Mouse (Mus musculus) forebrain, embryonic 14.5 days (tissue): ENCODE measurements around the gene Fam131a. TPM values are rescaled to one million over a fixed set of nuclear protein-coding genes. Genes with fewer than 3 reads are reported as not detected.
A peak's percentile ranks its signal among the peaks of the same experiment; 100 is the strongest.

ENCODE experiments used
- ATAC-seq: fragments of 200-750 bp; cut with Nextera tagmentation; 2 replicates; pipeline ENCODE4 v1.8.0; 2017; ENCODE audit warnings: mild to moderate bottlenecking, moderate library complexity
- DNase-seq: peaks from one replicate; pipeline ENCODE4 v3.0.0-alpha.2; 2015; ENCODE audit warnings: low spot score
- H3K27ac ChIP-seq: fragments of 300-500 bp; sonication (generic); 2 replicates; pipeline ENCODE4 v1.5.1; 2014; ENCODE audit warnings: low read depth, mild to moderate bottlenecking, control low read depth, low read length, moderate library complexity
- H3K27me3 ChIP-seq: fragments of 300-500 bp; sonication (generic); replicated peaks from 2 replicates; pipeline ENCODE4 v1.6.1; 2014; ENCODE audit warnings: low read length, control low read depth, mixed read lengths; ENCODE audit not compliant: control insufficient read depth, insufficient read depth
- H3K36me3 ChIP-seq: fragments of 300-500 bp; sonication (generic); 2 replicates; pipeline ENCODE4 v1.6.1; 2014; ENCODE audit warnings: low read length, control low read depth; ENCODE audit not compliant: control insufficient read depth, insufficient read depth
- H3K4me1 ChIP-seq: fragments of 300-500 bp; sonication (generic); 2 replicates; pipeline ENCODE4 v1.6.1; 2014; ENCODE audit warnings: antibody characterized with exemption, low read length, control low read depth; ENCODE audit not compliant: control insufficient read depth, insufficient read depth
- H3K4me2 ChIP-seq: fragments of 300-500 bp; sonication (generic); 2 replicates; pipeline ENCODE4 v1.6.1; 2014; ENCODE audit warnings: mild to moderate bottlenecking, control low read depth, low read length
- H3K4me3 ChIP-seq: fragments of 300-500 bp; sonication (generic); 2 replicates; pipeline ENCODE4 v1.5.1; 2014; ENCODE audit warnings: low read depth, low read length, control low read depth
- H3K9ac ChIP-seq: fragments of 300-500 bp; sonication (generic); 2 replicates; pipeline ENCODE4 v1.6.1; 2014; ENCODE audit warnings: mild to moderate bottlenecking, low read length, control low read depth, moderate library complexity
- H3K9me3 ChIP-seq: fragments of 300-500 bp; sonication (generic); replicated peaks from 2 replicates; pipeline ENCODE4 v1.6.1; 2016; ENCODE audit warnings: low read length, control low read depth, mixed read lengths; ENCODE audit not compliant: control insufficient read depth
- WGBS: fragments of 180-500 bp; shearing (Covaris S2); extraction: QIAGEN DNeasy Blood & Tissue Kit; methylation state at CpG from one replicate; pipeline ENCODE4 v1.1.7; 2014; 5-methylcytosine and 5-hydroxymethylcytosine counted together
- polyA plus RNA-seq: library from polyadenylated mRNA; unstranded; fragments of >200 nt; fragmentation: Nextera tagmentation; extraction: Ambion mirVana; gene quantifications from 2 replicates; pipeline ENCODE4 v1.2.1, GENCODE M21; 2014

Fam131a gene
- polyA plus RNA-seq, 1 experiment from 2014 or later = 51.5 TPM

DNA sequence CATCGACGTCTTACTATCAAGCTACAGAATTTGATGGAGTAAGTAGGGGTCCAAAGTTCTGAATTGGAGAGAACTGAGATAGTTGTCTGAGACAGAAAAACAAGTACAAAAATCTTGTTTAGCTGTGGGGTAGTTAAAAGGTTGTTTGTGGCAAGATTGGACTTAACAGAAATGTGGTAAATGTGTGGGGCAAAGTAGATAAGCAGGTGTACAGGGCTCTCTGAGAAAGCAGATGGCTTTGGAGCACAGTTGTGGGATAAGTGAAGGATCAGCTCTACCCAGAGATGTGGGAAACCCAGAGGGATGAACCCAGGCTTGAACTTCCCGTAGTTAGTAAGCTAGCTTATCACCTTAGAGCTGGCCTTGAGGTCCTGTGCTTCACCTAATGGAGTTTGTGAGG, 2.3 kb upstream of the Fam131a start:
- Histone ChIP-seq H3K27me3 (no peaks in the 10 kb centered on the region), H3K27ac (no peak overlapping the region), H3K36me3 (peaks cover 65% of the 10 kb centered on the region), H3K4me2 (no peak overlapping the region), H3K9ac (no peak overlapping the region), H3K4me1 (peaks cover 15% of the 10 kb centered on the region), H3K4me3 (no peak overlapping the region), H3K9me3 (no peaks in the 10 kb centered on the region)
- WGBS = 92% methylated on average over 3 of the region's 3 CpGs
- DNase-seq (no peak), ATAC-seq (no peak)

DNA sequence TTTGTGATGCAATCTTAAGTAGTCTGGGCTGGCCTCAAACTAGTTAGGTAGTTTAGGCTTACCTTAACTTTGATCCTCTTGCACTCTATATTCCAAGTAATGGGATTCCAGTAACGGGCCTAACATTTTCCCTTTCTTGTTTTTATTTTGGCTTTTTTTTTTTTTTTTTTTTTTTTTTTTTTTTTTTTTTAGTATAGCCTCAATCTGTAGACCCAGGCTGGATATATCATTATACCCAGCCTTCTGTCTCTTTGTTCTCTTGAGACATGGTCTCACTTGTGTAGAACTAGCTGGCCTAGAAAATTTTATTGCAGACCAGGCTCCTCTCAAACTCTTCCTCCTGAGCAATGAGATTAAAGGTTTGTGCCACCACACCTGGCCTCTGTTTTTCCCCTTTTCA, 1.4 kb upstream of the Fam131a start:
- ATAC-seq (no peak), DNase-seq (no peak)
- H3K4me3 ChIP-seq = no peak overlapping the region
- no peak overlapping the region for H3K4me2 ChIP-seq
- H3K27me3 ChIP-seq = no peaks in the 10 kb centered on the region
- H3K27ac ChIP-seq = no peak overlapping the region
- no peak overlapping the region for H3K9ac ChIP-seq
- H3K36me3 ChIP-seq = peaks cover 57% of the 10 kb centered on the region
- H3K4me1 ChIP-seq = peaks cover 18% of the 10 kb centered on the region
- H3K9me3 ChIP-seq = no peaks in the 10 kb centered on the region
- WGBS = 89% methylated on average over 1 of the region's 1 CpGs

DNA sequence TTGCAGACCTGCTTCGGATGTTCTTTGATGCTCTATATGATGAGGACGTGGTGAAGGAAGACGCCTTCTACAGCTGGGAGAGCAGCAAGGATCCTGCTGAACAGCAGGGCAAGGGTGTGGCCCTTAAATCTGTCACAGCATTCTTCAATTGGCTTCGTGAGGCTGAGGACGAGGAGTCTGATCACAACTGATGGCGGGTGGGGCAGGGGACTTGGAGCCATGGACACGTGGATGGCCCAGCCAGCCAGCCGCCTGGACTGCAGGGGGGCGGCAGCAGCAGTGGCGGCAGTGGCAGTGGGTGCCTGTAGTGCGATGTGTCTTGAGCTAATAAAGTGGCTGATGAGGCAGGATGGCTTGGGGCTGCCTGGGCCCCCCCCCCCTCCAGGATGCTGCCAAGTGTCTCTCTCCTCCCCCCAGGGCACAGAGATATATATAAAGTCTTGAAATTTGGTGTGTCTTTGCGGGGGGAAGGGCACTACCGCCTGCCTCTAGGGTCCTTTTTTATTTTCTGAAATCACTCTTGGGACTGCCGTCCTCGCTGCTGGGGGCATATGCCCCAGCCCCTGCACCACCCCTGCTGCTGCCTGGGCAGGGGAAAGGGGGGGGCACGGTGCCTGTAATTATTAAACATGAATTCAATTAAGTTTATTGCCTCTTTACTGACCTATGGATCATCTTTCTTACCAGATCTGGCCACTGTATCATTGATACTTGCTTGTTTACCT, 638 bp upstream of the Fam131a start:
- Histone ChIP-seq H3K36me3 (peaks cover 49% of the 10 kb centered on the region), H3K27ac (peak overlapping the region; percentile 93), H3K9ac (peak overlapping the region; percentile 79; the same call in 1 of the 2 replicates), H3K27me3 (no peaks in the 10 kb centered on the region), H3K4me1 (peaks cover 21% of the 10 kb centered on the region), H3K9me3 (no peaks in the 10 kb centered on the region), H3K4me3 (0 out of 2 replicates have a peak overlapping the region, but pooled peaks have one; percentile 57), H3K4me2 (peak overlapping the region; percentile 88; the same call in 1 of the 2 replicates)
- 47% methylated on average over 16 of the region's 16 CpGs for WGBS
- ATAC-seq (no peak), DNase-seq (no peak)

DNA sequence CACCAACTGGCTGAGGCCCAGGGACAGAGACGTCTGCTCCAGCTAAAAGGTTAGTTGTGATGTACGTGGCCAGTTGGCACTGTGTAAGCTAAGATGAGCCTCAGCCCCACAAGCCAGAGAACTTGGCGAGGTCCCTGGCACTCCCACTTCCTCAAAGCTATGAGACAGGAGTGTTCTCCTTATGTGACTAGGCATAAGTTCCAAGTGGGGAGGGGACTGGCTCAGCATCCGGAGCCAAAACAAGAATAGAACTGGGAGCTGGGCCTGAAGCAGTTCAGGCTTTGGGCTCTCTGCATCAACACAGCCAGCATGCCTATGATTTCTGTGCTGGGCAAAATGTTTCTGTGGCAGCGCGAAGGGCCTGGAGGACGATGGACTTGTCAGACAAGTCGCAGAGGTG, 1.7 kb downstream of the Fam131a start:
- H3K9me3 ChIP-seq = no peaks in the 10 kb centered on the region

DNA sequence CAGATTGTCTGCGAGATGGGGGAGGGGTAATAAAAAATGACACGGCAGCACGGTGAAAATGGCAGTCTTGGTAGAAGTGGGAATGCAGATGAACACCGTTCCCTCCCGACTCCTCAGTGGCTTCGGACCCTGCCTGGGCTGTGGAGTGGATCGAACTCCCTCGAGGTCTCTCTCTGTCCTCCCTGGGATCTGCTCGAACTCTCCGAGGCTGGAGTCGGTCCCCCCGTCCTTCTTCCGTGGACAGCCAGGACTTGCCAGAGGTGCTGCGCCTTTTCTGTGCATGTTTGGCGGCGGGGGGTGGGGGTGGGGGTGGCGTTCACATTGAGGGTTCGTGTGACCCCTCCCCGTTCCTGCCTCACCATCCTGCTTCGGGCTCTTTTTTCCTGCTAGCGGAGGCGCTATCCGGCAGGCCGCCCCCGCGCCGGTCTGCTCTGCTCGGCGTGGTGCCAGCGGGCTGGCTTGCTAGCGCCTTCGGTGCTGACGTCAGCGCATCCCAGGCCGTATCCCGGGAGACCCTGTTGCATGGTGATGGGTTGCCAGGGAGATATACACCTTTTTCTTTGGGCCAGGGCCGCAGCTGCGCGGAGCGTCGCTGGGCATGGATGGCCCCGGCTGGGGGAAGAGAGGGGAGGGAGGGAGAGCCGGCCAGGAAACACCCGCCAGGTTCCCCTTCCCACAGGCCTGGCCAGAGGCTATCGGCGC, 2.7 kb downstream of the Fam131a start:
- 1% methylated on average over 46 of the region's 46 CpGs for WGBS
- ATAC-seq (peak; percentile 84), DNase-seq (peak; percentile 97)
- peaks cover 35% of the 10 kb centered on the region for H3K36me3 ChIP-seq
- peak overlapping the region; percentile 35 for H3K4me3 ChIP-seq
- peak overlapping the region; percentile 88 for H3K4me2 ChIP-seq
- H3K27me3 ChIP-seq = no peaks in the 10 kb centered on the region
- H3K9ac ChIP-seq = peak overlapping the region; percentile 55
- H3K27ac ChIP-seq = peak overlapping the region; percentile 74
- no peaks in the 10 kb centered on the region for H3K9me3 ChIP-seq
- peaks cover 21% of the 10 kb centered on the region for H3K4me1 ChIP-seq

More for the DNA sequence above, 1.7 kb downstream of the Fam131a start:
- Histone ChIP-seq H3K9ac (no peak overlapping the region), H3K27me3 (no peaks in the 10 kb centered on the region), H3K27ac (peak overlapping the region; percentile 17; the same call in 1 of the 2 replicates), H3K4me2 (peak overlapping the region; percentile 88), H3K36me3 (peaks cover 39% of the 10 kb centered on the region), H3K4me1 (peaks cover 21% of the 10 kb centered on the region), H3K4me3 (no peak overlapping the region)
- DNase-seq = peak; percentile 74
- 62% methylated on average over 8 of the region's 8 CpGs for WGBS
- no peak for ATAC-seq

DNA sequence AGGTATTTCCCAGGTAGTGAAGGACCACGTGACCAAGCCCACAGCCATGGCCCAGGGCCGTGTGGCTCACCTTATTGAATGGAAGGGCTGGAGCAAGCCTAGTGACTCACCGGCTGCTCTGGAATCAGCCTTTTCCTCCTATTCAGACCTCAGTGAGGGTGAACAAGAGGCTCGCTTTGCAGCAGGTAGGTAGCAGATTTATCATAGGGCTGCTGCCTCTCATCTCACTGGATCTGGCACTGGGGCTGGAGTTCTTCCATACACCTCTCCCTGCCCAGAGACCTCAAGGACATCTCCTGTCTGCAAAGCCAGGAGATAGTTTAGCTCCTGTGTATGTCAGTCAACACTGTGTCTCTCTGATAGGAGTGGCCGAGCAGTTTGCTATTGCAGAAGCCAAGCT, 6.2 kb downstream of the Fam131a start:
- DNase-seq (no peak), ATAC-seq (no peak)
- Histone ChIP-seq H3K36me3 (peaks cover 29% of the 10 kb centered on the region), H3K9me3 (no peaks in the 10 kb centered on the region), H3K9ac (no peak overlapping the region), H3K27me3 (no peaks in the 10 kb centered on the region), H3K4me1 (peaks cover 23% of the 10 kb centered on the region), H3K4me3 (no peak overlapping the region), H3K27ac (no peak overlapping the region), H3K4me2 (no peak overlapping the region)
- 81% methylated on average over 5 of the region's 5 CpGs for WGBS

DNA sequence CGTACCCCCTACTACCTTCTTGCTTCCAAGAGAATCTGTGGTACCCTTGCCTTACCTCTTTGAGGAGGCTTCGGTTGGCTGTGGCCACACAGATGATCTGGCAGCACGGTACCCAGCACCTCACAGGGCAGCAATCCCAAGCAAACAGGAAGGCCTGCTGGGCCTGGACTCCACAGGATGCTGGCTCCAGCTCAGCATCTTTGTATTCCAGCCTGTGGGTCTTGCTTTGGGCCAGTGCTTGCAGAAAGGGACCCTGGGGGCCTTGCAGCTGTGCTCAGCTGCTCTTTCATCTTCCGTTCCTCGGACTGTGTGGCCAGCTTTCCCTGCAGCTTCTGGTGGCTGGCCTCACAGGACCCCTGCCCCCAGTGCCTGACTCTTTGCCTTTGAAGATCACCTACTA, 7.0 kb downstream of the Fam131a start:
- 38% methylated on average over 5 of the region's 5 CpGs for WGBS

DNA sequence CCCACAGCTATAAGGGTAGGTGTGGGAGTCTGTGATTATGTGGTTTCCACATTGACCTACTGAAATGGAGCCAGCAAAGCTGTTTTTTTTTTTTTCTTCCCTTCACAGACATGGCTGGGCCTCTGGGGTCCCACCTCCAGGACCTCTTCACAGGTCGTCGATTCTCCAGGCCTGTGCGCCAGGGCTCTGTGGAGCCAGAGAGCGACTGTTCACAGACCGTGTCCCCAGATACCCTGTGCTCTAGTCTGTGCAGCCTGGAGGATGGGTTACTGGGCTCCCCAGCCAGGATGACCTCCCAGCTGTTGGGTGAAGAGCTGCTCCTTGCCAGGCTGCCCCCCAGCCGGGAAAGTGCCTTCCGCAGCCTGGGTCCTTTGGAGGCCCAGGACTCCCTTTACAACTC, 8.3 kb downstream of the Fam131a start:
- no peaks in the 10 kb centered on the region for H3K9me3 ChIP-seq
- WGBS = 50% methylated on average over 7 of the region's 7 CpGs
- H3K4me3 ChIP-seq = no peak overlapping the region
- H3K27ac ChIP-seq = peak overlapping the region; percentile 16; the same call in 1 of the 2 replicates
- no peak overlapping the region; the same call in 1 of the 2 replicates for H3K9ac ChIP-seq
- peaks cover 35% of the 10 kb centered on the region for H3K36me3 ChIP-seq
- ATAC-seq (no peak), DNase-seq (no peak)
- H3K27me3 ChIP-seq = no peaks in the 10 kb centered on the region
- H3K4me2 ChIP-seq = no peak overlapping the region
- peaks cover 14% of the 10 kb centered on the region for H3K4me1 ChIP-seq

More for the DNA sequence above, 7.0 kb downstream of the Fam131a start:
- H3K36me3 ChIP-seq = peaks cover 29% of the 10 kb centered on the region
- no peaks in the 10 kb centered on the region for H3K9me3 ChIP-seq
- H3K4me2 ChIP-seq = no peak overlapping the region
- H3K4me3 ChIP-seq = no peak overlapping the region
- H3K27ac ChIP-seq = no peak overlapping the region
- no peak overlapping the region for H3K9ac ChIP-seq
- no peak for ATAC-seq
- H3K4me1 ChIP-seq = peaks cover 19% of the 10 kb centered on the region
- DNase-seq = no peak
- no peaks in the 10 kb centered on the region for H3K27me3 ChIP-seq
